Mouse (Mus musculus) C2C12 (cell line): ENCODE measurements around the gene Fbxl17.

Experiments used
- CTCF ChIP-seq: IDR thresholded peaks from one replicate; pipeline ENCODE4 v1.5.1; 2011; ENCODE audit not compliant: control insufficient read depth, insufficient read depth, insufficient read length
- MAX ChIP-seq: IDR thresholded peaks from one replicate; pipeline ENCODE4 v1.6.1; 2011; ENCODE audit warnings: mild to moderate bottlenecking, control low read depth
- MYOG ChIP-seq: IDR thresholded peaks from one replicate; pipeline ENCODE4 v1.6.1; 2011; ENCODE audit not compliant: control insufficient read depth, insufficient read length; ENCODE audit errors: extremely low read depth
- USF1 ChIP-seq: IDR thresholded peaks from one replicate; pipeline ENCODE4 v1.6.1; 2011; ENCODE audit warnings: low read depth, mild to moderate bottlenecking, control low read depth, moderate library complexity

DNA sequence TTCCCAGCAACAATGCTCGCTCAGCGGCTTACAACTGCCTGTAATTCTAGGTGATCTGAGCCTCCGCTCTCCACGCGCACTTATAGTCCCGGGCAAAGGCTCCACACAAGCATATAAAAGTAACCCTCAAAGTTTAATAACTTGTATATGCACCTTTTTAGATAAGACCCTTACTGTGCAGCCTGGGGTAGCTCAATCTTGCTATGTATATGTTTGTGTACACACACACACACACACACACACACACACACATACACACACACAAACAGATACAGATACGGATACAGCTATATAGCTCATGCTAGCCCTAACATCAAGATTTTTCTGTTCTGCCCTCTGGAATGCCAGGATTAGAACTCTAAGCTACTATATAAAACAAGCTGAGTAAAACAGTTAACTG, 342.8 kb downstream of the Fbxl17 start:
- no peak for TF ChIP-seq CTCF
- TF ChIP-seq USF1: no peak
- no peak for TF ChIP-seq MYOG
- no peak for TF ChIP-seq MAX
